Mouse (Mus musculus) ES-E14 (cell line): ENCODE results near the gene Sema4a.
"Not testable (repeated sequence)": the region's sequence is repeated elsewhere in the genome, so short reads cannot be mapped to it uniquely, and the experiment has no call there.

Experiments
- CHD2 ChIP-seq: IDR thresholded peaks from 2 replicates; pipeline ENCODE4 v1.6.1; 2014; ENCODE audit warnings: mild to moderate bottlenecking, low read depth, low read length, inconsistent platforms
- HCFC1 ChIP-seq: IDR thresholded peaks from 2 replicates; pipeline ENCODE4 v1.6.1; 2012; ENCODE audit warnings: low read length, inconsistent platforms, borderline replicate concordance; ENCODE audit not compliant: insufficient read depth
- ZNF384 ChIP-seq: IDR thresholded peaks from 2 replicates; pipeline ENCODE4 v1.6.1; 2012; ENCODE audit warnings: low read depth, low read length, inconsistent platforms

- not testable (repeated sequence) for TF ChIP-seq HCFC1, CHD2, ZNF384
Observed at GRCm38 (mm10) chr3:88428639-88429038, 32.3 kb downstream of the Sema4a start.
